Mouse (Mus musculus) kidney, embryonic 16.5 days (tissue): ENCODE data around the gene Ube2n. TPM values are rescaled to one million over a fixed set of nuclear protein-coding genes. Genes with fewer than 3 reads are reported as not detected.
A peak's percentile ranks its signal among the peaks of the same experiment; 100 is the strongest.

ENCODE experiments used
- ATAC-seq: fragments of 200-750 bp; cut with Nextera tagmentation; 2 replicates; pipeline ENCODE4 v1.8.0; 2017; ENCODE audit warnings: moderate TSS enrichment; ENCODE audit not compliant: low FRiP score, low TSS enrichment
- H3K27ac ChIP-seq: fragments of 300-500 bp; sonication (generic); 2 replicates; pipeline ENCODE4 v1.5.1; 2014; ENCODE audit warnings: low read length
- H3K27me3 ChIP-seq: fragments of 300-500 bp; sonication (generic); 2 replicates; pipeline ENCODE4 v1.6.1; 2014; ENCODE audit warnings: low read length, control low read depth, mixed read lengths; ENCODE audit not compliant: insufficient read depth
- H3K36me3 ChIP-seq: fragments of 300-500 bp; sonication (generic); 2 replicates; pipeline ENCODE4 v1.6.1; 2014; ENCODE audit warnings: low read length, control low read depth, mixed read lengths; ENCODE audit not compliant: insufficient read depth
- H3K4me1 ChIP-seq: fragments of 300-500 bp; sonication (generic); 2 replicates; pipeline ENCODE4 v1.6.1; 2014; ENCODE audit warnings: low read length, control low read depth, mixed read lengths; ENCODE audit not compliant: insufficient read depth
- H3K4me2 ChIP-seq: fragments of 300-500 bp; sonication (generic); replicated peaks from 2 replicates; pipeline ENCODE4 v1.6.1; 2014; ENCODE audit warnings: low read depth, low read length
- H3K4me3 ChIP-seq: fragments of 300-500 bp; sonication (generic); 2 replicates; pipeline ENCODE4 v1.5.1; 2014; ENCODE audit warnings: mild to moderate bottlenecking, low read length
- H3K9ac ChIP-seq: fragments of 300-500 bp; sonication (generic); replicated peaks from 2 replicates; pipeline ENCODE4 v1.6.1; 2014; ENCODE audit warnings: low read length
- H3K9me3 ChIP-seq: fragments of 300-500 bp; sonication (generic); 2 replicates; pipeline ENCODE4 v1.6.1; 2016; ENCODE audit warnings: low read length, control low read depth
- WGBS: fragments of 180-500 bp; shearing (Covaris S2); extraction: QIAGEN DNeasy Blood & Tissue Kit; methylation state at CpG from one replicate; pipeline ENCODE4 v1.1.7; 2014; 5-methylcytosine and 5-hydroxymethylcytosine counted together
- polyA plus RNA-seq: library from polyadenylated mRNA; unstranded; fragments of >200 nt; fragmentation: Nextera tagmentation; extraction: Ambion mirVana; gene quantifications from 2 replicates; pipeline ENCODE4 v1.2.1, GENCODE M21; 2015

Ube2n gene
- polyA plus RNA-seq: 338 and 353 TPM in 2 replicates

DNA sequence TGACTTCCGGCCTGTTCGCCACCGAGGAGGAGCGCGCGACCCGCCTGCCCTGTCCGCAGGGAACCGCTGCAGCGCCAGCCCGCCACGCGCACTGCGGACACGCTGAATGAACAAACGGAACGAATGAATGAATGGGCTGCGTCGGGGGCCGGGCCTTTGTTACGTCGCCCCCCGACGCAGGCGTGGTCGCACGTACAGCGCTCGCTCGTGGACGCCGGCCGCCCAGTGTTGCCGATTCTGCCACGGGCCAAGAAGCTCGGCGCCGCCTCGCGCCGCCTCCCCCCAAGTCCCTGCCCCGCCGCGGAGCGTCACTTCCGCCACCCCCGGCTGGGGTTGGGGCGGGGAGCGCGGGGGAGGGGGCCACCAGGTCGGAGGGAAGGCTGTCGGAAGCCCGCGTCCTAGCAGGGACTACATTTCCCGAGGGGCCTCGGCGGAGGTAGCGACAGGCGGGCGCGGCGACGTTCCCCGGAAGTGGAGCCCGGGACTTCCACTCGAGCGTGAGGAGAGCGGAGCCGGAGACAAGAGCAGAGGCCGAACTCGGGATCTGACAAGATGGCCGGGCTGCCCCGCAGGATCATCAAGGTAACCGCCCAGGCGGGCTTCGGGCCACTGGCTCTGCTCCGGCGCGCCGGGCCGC is at the start of gene Ube2n:
TSS of gene Ube2n (plus strand) at position 490 of the 637 bp plus-strand sequence.
- WGBS: under 1% methylated on average over 81 of the region's 81 CpGs
- Histone ChIP-seq H3K4me3 (peak within 1 kb of the TSS; percentile 95), H3K9ac (peak within 1 kb of the TSS; percentile 98), H3K4me2 (peak within 1 kb of the TSS; percentile 70), H3K27me3 (no peaks in the 10 kb centered on the region), H3K9me3 (no peaks in the 10 kb centered on the region), H3K4me1 (peaks cover 13% of the 10 kb centered on the region), H3K27ac (peak within 1 kb of the TSS; percentile 99), H3K36me3 (no peaks in the 10 kb centered on the region)
- peak; percentile 98 for ATAC-seq

DNA sequence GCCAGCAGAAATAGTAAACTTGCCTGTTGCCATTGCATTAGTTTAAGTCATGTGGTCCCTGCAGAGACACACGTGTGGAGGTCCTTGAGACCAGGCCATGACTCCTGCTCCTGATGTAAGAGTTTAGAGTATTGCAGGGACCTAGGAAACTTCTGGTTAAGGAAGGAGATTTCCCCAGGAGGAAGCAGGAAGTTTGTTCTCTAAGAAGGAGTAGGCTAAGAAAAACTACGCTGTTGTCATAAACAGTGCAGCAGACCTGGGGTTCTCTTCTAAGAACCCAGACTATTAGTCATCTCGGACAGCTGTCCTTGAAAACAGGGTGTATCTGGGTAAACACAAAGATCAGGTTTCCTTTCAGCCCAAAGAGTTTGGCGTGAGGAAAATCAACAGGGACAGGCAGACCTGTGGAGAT is 49.5 kb upstream of the Ube2n start:
- H3K9me3 ChIP-seq: no peaks in the 10 kb centered on the region
- H3K4me2 ChIP-seq: no peak overlapping the region
- no peaks in the 10 kb centered on the region for H3K36me3 ChIP-seq
- WGBS: 25% methylated on average over 4 of the region's 4 CpGs
- H3K27me3 ChIP-seq: no peaks in the 10 kb centered on the region
- no peak overlapping the region for H3K27ac ChIP-seq
- no peaks in the 10 kb centered on the region for H3K4me1 ChIP-seq
- no peak for ATAC-seq
- no peak overlapping the region for H3K4me3 ChIP-seq
- no peak overlapping the region for H3K9ac ChIP-seq

GRCm38 (mm10) chr10:95468894-95469293 is 46.1 kb upstream of the Ube2n start:
- no peaks in the 10 kb centered on the region for H3K4me1 ChIP-seq
- no peak overlapping the region for H3K4me2 ChIP-seq
- 55% methylated on average over 4 of the region's 4 CpGs for WGBS
- no peak overlapping the region for H3K4me3 ChIP-seq
- ATAC-seq: no peak
- no peak overlapping the region for H3K27ac ChIP-seq
- H3K27me3 ChIP-seq: no peaks in the 10 kb centered on the region
- H3K9ac ChIP-seq: no peak overlapping the region
- H3K9me3 ChIP-seq: no peaks in the 10 kb centered on the region
- H3K36me3 ChIP-seq: no peaks in the 10 kb centered on the region

DNA sequence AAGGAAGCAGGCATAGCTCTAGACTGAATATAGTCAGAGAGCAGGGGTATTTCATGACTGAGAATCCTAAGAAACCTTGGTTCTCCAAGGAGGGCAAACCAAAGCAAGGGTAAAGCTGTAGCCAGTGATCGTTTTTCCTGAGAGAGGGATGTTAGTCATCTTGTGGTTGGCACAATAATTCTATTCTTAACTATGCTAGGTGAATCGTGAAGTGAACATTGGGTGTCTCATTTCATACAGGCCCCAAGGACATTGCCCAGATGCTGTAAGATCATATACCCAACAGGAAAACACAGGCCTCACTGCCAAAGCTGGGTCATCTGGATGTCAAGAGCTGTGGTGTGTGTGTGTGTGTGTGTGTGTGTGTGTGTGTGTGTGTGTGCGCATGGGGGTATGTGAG is 43.8 kb upstream of the Ube2n start:
- Histone ChIP-seq H3K9me3 (no peaks in the 10 kb centered on the region), H3K4me1 (no peaks in the 10 kb centered on the region), H3K27me3 (no peaks in the 10 kb centered on the region), H3K9ac (no peak overlapping the region), H3K4me2 (no peak overlapping the region), H3K27ac (no peak overlapping the region), H3K36me3 (no peaks in the 10 kb centered on the region), H3K4me3 (no peak overlapping the region)
- no peak for ATAC-seq
- WGBS: 79% methylated on average over 3 of the region's 3 CpGs

GRCm38 (mm10) chr10:95471889-95472547 is 42.9 kb upstream of the Ube2n start:
- Histone ChIP-seq H3K4me3 (no peak overlapping the region), H3K9me3 (no peaks in the 10 kb centered on the region), H3K4me2 (no peak overlapping the region), H3K4me1 (no peaks in the 10 kb centered on the region), H3K27ac (no peak overlapping the region), H3K9ac (no peak overlapping the region), H3K36me3 (no peaks in the 10 kb centered on the region), H3K27me3 (no peaks in the 10 kb centered on the region)
- WGBS: 85% methylated on average over 11 of the region's 11 CpGs
- ATAC-seq: no peak

DNA sequence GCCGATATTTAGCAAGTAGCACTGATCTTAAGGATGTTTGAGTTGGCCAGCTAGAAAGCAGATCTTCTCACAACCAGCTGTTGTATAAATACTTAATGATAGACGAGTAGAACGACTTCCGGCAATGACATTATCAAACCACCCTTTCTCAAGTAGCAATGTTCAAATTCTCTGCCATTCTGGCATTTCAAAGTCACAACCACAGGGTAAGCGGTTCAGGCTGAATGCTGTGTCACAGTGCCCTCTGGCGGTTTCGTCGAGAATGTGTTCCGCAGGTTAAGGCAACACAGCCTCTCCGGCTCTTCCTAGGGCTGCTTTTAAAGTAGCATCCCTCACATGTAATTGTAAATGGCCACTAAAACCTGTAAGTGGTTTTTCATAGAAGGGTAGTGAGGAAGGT is 39.0 kb upstream of the Ube2n start:
- 10% methylated on average over 10 of the region's 10 CpGs for WGBS
- no peak overlapping the region for H3K4me3 ChIP-seq
- H3K36me3 ChIP-seq: peaks cover 10% of the 10 kb centered on the region; the same call in 1 of the 2 replicates
- H3K27me3 ChIP-seq: no peaks in the 10 kb centered on the region
- H3K4me2 ChIP-seq: no peak overlapping the region
- H3K9ac ChIP-seq: no peak overlapping the region
- no peaks in the 10 kb centered on the region for H3K9me3 ChIP-seq
- H3K27ac ChIP-seq: no peak overlapping the region
- peak; percentile 71; the same call in 1 of the 2 replicates for ATAC-seq
- no peaks in the 10 kb centered on the region for H3K4me1 ChIP-seq

GRCm38 (mm10) chr10:95477516-95477915 is 37.4 kb upstream of the Ube2n start:
- H3K9ac ChIP-seq: no peak overlapping the region
- no peak for ATAC-seq
- no peaks in the 10 kb centered on the region for H3K9me3 ChIP-seq
- no peaks in the 10 kb centered on the region for H3K4me1 ChIP-seq
- no peaks in the 10 kb centered on the region for H3K27me3 ChIP-seq
- H3K36me3 ChIP-seq: peaks cover 15% of the 10 kb centered on the region
- H3K4me2 ChIP-seq: no peak overlapping the region
- H3K4me3 ChIP-seq: no peak overlapping the region
- 83% methylated on average over 11 of the region's 11 CpGs for WGBS
- H3K27ac ChIP-seq: no peak overlapping the region

DNA sequence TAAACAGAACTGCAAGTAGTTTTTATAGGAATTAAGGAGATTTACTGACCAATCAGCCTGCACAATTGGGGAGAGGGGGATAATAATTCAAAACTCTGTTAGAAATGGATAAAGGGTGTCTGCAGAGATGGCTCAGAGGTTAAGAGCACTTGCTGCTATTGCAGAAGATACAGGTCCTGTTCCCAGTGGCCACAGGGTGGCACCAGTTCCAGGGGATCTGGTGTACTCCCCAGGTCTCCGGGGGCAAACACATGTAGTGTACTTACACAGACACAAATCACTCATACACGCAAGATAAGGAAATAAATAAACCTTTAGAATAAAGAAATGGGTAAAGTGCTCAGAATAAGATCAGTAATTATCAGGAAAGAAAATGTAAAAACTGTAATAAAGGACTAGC is 25.3 kb upstream of the Ube2n start:
- H3K27me3 ChIP-seq: no peaks in the 10 kb centered on the region
- H3K27ac ChIP-seq: no peak overlapping the region
- 83% methylated on average over 2 of the region's 2 CpGs for WGBS
- no peak for ATAC-seq
- no peaks in the 10 kb centered on the region for H3K4me1 ChIP-seq
- H3K9me3 ChIP-seq: peaks cover 9% of the 10 kb centered on the region; the same call in 1 of the 2 replicates
- no peak overlapping the region for H3K9ac ChIP-seq
- H3K4me3 ChIP-seq: no peak overlapping the region
- no peak overlapping the region for H3K4me2 ChIP-seq
- H3K36me3 ChIP-seq: peaks cover 80% of the 10 kb centered on the region

DNA sequence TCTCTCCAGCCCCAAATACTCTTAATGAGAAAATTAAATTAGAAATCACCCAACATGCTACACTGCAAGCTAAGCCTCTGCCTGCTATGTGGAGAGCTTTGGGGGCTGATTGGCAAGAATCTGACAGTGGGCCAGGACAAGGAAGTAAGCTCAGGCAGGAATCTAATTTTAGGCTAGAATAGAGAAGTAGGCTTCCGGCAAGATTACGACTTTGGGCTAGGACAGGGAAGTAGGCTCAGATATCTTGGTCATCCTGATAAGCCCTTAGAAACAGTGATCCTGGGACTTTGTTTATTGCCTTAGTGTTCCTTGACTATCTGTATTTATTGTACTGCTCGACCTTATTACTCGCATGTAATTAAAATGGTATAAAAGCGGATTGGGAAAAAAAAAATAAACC is 20.7 kb upstream of the Ube2n start:
- H3K9me3 ChIP-seq: peaks cover 11% of the 10 kb centered on the region; the same call in 1 of the 2 replicates

DNA sequence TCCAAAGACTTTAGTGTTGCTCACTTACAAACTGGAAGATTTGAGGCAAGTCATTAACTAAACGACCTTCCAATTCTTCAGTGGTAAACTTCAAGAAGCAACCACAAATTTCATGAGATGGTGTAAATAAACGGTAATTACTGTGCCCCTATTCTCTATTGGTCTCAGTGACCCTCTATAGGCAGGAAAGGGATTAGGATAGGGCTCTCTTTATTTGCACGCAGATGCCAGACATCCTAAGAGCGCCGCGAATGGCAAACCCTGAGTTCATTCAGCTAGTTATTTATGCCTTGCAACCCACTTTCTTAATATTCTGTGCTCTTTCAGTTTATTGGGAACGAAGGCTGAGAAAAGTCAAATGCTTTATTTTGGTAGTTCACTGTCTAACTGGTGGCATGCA is 13.9 kb upstream of the Ube2n start:
- no peaks in the 10 kb centered on the region for H3K27me3 ChIP-seq
- WGBS: 2% methylated on average over 7 of the region's 7 CpGs

More for the DNA sequence above, 20.7 kb upstream of the Ube2n start:
- Histone ChIP-seq H3K36me3 (peaks cover 72% of the 10 kb centered on the region), H3K4me2 (no peak overlapping the region), H3K9ac (no peak overlapping the region), H3K4me3 (no peak overlapping the region), H3K4me1 (no peaks in the 10 kb centered on the region), H3K27me3 (no peaks in the 10 kb centered on the region), H3K27ac (no peak overlapping the region)
- ATAC-seq: no peak
- WGBS: 96% methylated on average over 5 of the region's 5 CpGs

More for the DNA sequence above, 13.9 kb upstream of the Ube2n start:
- peaks cover 12% of the 10 kb centered on the region for H3K4me1 ChIP-seq
- H3K9me3 ChIP-seq: no peaks in the 10 kb centered on the region
- H3K27ac ChIP-seq: peak overlapping the region; percentile 93
- ATAC-seq: no peak
- H3K36me3 ChIP-seq: peaks cover 11% of the 10 kb centered on the region
- peak overlapping the region; percentile 94 for H3K9ac ChIP-seq
- H3K4me2 ChIP-seq: peak overlapping the region; percentile 76
- H3K4me3 ChIP-seq: peak overlapping the region; percentile 93
